In the genomic region with DNA sequence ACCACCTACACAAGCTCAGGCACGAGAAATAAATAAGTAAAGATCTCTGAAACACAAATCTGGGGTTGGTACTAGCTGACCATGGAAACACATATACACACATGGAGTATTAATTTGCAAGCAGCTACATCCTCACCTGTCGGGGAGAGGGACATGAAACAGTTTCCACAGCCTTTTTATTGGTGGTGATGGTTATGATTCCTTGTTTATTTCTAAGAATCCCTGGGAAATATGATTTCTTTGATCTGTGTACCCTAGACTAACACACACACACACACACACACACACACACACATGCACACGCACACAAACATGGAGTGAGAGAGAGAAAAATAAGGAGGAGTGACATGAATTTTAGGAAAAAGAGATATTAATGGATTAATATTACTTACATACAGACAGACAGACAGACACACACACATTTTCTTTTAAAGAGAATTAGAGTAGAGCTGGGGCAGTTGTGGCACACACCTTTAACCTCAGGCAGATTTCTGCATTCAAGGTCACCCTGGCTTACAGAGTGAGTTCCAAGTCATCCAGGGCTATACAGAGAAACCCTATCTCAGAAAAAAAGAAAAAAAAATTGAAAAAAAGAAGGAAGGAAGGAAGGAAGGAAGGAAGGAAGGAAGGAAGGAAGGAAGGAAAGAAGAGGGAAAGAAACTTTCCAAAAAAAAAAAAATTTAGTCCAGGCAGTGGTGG, we compare ENCODE assay signal across 7 mouse cellular contexts.
DNase-seq lines count a peak whose midpoint lies in the region; ATAC-seq lines count a peak whose summit lies in the region.
"Not testable (repeated sequence)": the region's sequence is repeated elsewhere in the genome, so short reads cannot be mapped to it uniquely, and the experiment has no call there.

No protein-coding gene starts in this region.

- not testable (repeated sequence) for H3K9ac ChIP-seq in embryonic facial prominence, embryonic 11.5 days (replicated peaks; ENCODE audit: low read length); hindbrain, embryonic 14.5 days; liver, embryonic 11.5 days (ENCODE audit: low read depth, low read length)

- not testable (repeated sequence) for H3K27me3 ChIP-seq in embryonic facial prominence, embryonic 11.5 days (ENCODE audit: control insufficient read depth, insufficient read depth, low read length); hindbrain, embryonic 14.5 days (ENCODE audit: control insufficient read depth, insufficient read depth, low read length); liver, embryonic 11.5 days (replicated peaks; ENCODE audit: control insufficient read depth, insufficient read depth, low read length)

- DNase-seq in CD4-positive helper T cell, adult 2 months (ENCODE audit: low read depth, low spot score) = peak; percentile 25
- peak; percentile 42 for DNase-seq in MN1 (ENCODE audit: low spot score)
- DNase-seq in c-Kit-negative CD71-positive TER-119-positive erythroid progenitor cells, embryonic 14.5 days (ENCODE audit: low read depth, low spot score) = peak; percentile 64
- DNase-seq in embryonic facial prominence, embryonic 11.5 days (ENCODE audit: low spot score) = peak; percentile 41
- peak; percentile 24 for DNase-seq in hindbrain, embryonic 14.5 days (ENCODE audit: low spot score)
- peak; percentile 33 for DNase-seq in liver, embryonic 11.5 days (ENCODE audit: low spot score)
- DNase-seq in naive thymus-derived CD4-positive, alpha-beta T cell, adult 2 months (ENCODE audit: low read depth) = peak; percentile 73

- H3K4me1 ChIP-seq in embryonic facial prominence, embryonic 11.5 days (ENCODE audit: control insufficient read depth, insufficient read depth, low read length); hindbrain, embryonic 14.5 days (replicated peaks; ENCODE audit: control insufficient read depth, insufficient read depth, low read length); liver, embryonic 11.5 days (replicated peaks; ENCODE audit: control insufficient read depth, insufficient read depth, low read length): not testable (repeated sequence)

- not testable (repeated sequence) for H3K4me3 ChIP-seq in embryonic facial prominence, embryonic 11.5 days (ENCODE audit: low read depth, low read length); hindbrain, embryonic 14.5 days (replicated peaks; ENCODE audit: low read length); liver, embryonic 11.5 days (ENCODE audit: low read depth, low read length)

- H3K9me3 ChIP-seq in embryonic facial prominence, embryonic 11.5 days (replicated peaks; ENCODE audit: control insufficient read depth, low read length); hindbrain, embryonic 14.5 days (ENCODE audit: control insufficient read depth, low read length); liver, embryonic 11.5 days (ENCODE audit: control insufficient read depth, low read length): not testable (repeated sequence)

- H3K27ac ChIP-seq in embryonic facial prominence, embryonic 11.5 days (replicated peaks; ENCODE audit: low read depth, low read length); hindbrain, embryonic 14.5 days; liver, embryonic 11.5 days (ENCODE audit: low read depth, low read length): not testable (repeated sequence)

- H3K4me2 ChIP-seq in embryonic facial prominence, embryonic 11.5 days (ENCODE audit: low read depth, low read length); hindbrain, embryonic 14.5 days (replicated peaks); liver, embryonic 11.5 days: not testable (repeated sequence)

- H3K36me3 ChIP-seq in embryonic facial prominence, embryonic 11.5 days (replicated peaks; ENCODE audit: control insufficient read depth, insufficient read depth, low read depth, low read length); hindbrain, embryonic 14.5 days (replicated peaks; ENCODE audit: control insufficient read depth, insufficient read depth); liver, embryonic 11.5 days (ENCODE audit: control insufficient read depth, insufficient read depth, low read length): not testable (repeated sequence)

- WGBS in embryonic facial prominence, embryonic 11.5 days = 43% methylated on average over 3 of the region's 3 CpGs
- 48% methylated on average over 3 of the region's 3 CpGs for WGBS in hindbrain, embryonic 14.5 days
- 36% methylated on average over 3 of the region's 3 CpGs for WGBS in liver, embryonic 11.5 days

- not testable (repeated sequence) for ATAC-seq in embryonic facial prominence, embryonic 11.5 days (replicated peaks; ENCODE audit: insufficient number of reproducible peaks, low FRiP score, low TSS enrichment, low read depth); hindbrain, embryonic 14.5 days (ENCODE audit: low FRiP score); liver, embryonic 11.5 days (replicated peaks; ENCODE audit: low FRiP score)
